Mouse (Mus musculus) neural tube, embryonic 13.5 days (tissue): ENCODE results near the gene Rasa2. TPM values are rescaled to one million over a fixed set of nuclear protein-coding genes. Genes with fewer than 3 reads are reported as not detected.
"Not testable (repeated sequence)": the region's sequence is repeated elsewhere in the genome, so short reads cannot be mapped to it uniquely, and the experiment has no call there.

Experiments
- ATAC-seq: fragments of 200-750 bp; cut with Nextera tagmentation; 2 replicates; pipeline ENCODE4 v1.8.0; 2017; ENCODE audit warnings: low read depth, mild to moderate bottlenecking, moderate TSS enrichment, moderate library complexity
- H3K27ac ChIP-seq: fragments of 300-500 bp; sonication (generic); replicated peaks from 2 replicates; pipeline ENCODE4 v1.5.1; 2015; ENCODE audit warnings: moderate library complexity, mild to moderate bottlenecking, inconsistent platforms
- H3K27me3 ChIP-seq: fragments of 300-500 bp; sonication (generic); 2 replicates; pipeline ENCODE4 v1.6.1; 2015; ENCODE audit warnings: mild to moderate bottlenecking, inconsistent platforms
- H3K36me3 ChIP-seq: fragments of 300-500 bp; sonication (generic); 2 replicates; pipeline ENCODE4 v1.6.1; 2015; ENCODE audit warnings: mild to moderate bottlenecking, inconsistent platforms
- H3K4me1 ChIP-seq: fragments of 300-500 bp; sonication (generic); replicated peaks from 2 replicates; pipeline ENCODE4 v1.6.1; 2015; ENCODE audit warnings: inconsistent platforms
- H3K4me2 ChIP-seq: fragments of 300-500 bp; sonication (generic); 2 replicates; pipeline ENCODE4 v1.6.1; 2015; ENCODE audit warnings: inconsistent platforms, mild to moderate bottlenecking, moderate library complexity
- H3K4me3 ChIP-seq: fragments of 300-500 bp; sonication (generic); 2 replicates; pipeline ENCODE4 v1.5.1; 2015; ENCODE audit warnings: mild to moderate bottlenecking, inconsistent platforms
- H3K9ac ChIP-seq: fragments of 300-500 bp; sonication (generic); 2 replicates; pipeline ENCODE4 v1.6.1; 2015; ENCODE audit warnings: moderate library complexity, mild to moderate bottlenecking, inconsistent platforms
- H3K9me3 ChIP-seq: fragments of 300-500 bp; sonication (generic); 2 replicates; pipeline ENCODE4 v1.6.1; 2016; ENCODE audit warnings: inconsistent platforms
- WGBS: fragments of 180-500 bp; shearing (Covaris S2); methylation state at CpG from one replicate; pipeline ENCODE4 v1.1.7; 2015; 5-methylcytosine and 5-hydroxymethylcytosine counted together
- polyA plus RNA-seq: library from polyadenylated mRNA; unstranded; fragments of >200 nt; fragmentation: Nextera tagmentation; extraction: Ambion mirVana; gene quantifications from 2 replicates; pipeline ENCODE4 v1.2.1, GENCODE M21; 2015

Rasa2 gene
- polyA plus RNA-seq, 1 experiment from 2014 or later: 16.3 TPM

DNA sequence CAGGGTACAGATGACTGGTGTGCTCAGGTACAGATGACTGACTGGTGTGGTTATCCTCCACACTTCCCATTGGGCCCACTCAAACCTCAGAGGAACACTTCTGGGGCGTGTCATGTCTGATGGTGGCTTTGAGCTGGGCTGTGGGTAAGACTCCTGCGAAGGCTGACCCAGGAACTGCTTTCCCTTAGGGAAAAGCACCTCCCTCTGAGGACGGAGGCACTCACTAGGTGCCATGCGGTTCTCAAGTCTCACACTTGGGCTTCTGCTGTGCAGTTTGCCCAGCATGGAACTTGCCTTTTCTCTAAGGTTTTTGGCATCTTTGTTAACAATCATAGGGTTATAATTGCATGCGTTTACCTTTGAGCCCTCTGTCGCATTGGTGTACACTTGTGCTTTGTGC lies 96.0 kb downstream of the Rasa2 start:
- no peak overlapping the region for H3K9ac ChIP-seq
- no peaks in the 10 kb centered on the region for H3K36me3 ChIP-seq
- no peaks in the 10 kb centered on the region for H3K27me3 ChIP-seq
- no peak overlapping the region for H3K4me3 ChIP-seq
- H3K27ac ChIP-seq: no peak overlapping the region
- no peak overlapping the region for H3K4me2 ChIP-seq
- no peak for ATAC-seq
- no peaks in the 10 kb centered on the region for H3K9me3 ChIP-seq
- 89% methylated on average over 6 of the region's 6 CpGs for WGBS
- peaks cover 18% of the 10 kb centered on the region for H3K4me1 ChIP-seq

DNA sequence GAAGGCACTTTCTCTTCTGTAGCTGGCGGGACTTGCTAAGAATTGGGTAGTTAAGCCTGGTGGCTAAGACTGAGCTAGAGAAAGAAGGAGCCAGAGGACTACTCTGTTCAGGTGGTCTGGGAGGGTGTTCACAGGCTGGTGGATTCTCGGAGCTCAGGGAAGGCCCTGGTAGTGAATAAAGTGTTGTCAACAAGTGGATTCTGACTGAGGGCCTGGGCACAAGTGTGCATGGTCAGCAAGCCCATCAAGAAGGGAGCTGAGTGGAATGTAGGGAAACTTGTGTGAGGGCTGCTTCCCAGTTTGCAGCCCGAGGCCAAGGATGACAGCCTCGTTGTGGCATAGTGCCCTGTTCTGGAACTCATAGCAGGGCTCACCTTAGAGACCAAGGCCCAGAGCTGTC lies 97.2 kb downstream of the Rasa2 start:
- Histone ChIP-seq H3K27ac (no peak overlapping the region), H3K4me2 (no peak overlapping the region), H3K9me3 (no peaks in the 10 kb centered on the region), H3K27me3 (no peaks in the 10 kb centered on the region), H3K4me1 (peaks cover 26% of the 10 kb centered on the region), H3K9ac (no peak overlapping the region), H3K4me3 (no peak overlapping the region), H3K36me3 (no peaks in the 10 kb centered on the region)
- WGBS: 92% methylated on average over 4 of the region's 4 CpGs
- ATAC-seq: no peak

DNA sequence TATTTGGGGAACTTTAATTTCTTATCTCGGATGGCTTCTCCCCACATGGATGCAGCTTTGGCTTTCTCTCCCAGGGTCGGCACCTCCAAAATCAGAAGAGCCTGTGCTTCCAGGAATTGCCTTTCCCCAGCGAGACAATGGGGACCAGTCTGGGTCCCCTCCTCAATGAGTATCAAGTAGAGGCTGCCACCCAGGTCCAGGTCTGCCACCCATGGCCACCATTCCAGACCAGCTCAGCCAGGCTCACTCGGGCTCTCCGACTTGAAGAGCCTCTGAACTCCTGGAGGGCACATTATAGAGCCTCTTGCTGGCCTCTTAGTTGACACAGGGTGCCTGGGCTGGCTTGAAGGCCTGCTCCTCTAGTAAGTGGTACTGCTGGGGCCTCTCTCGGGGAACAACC lies 97.9 kb downstream of the Rasa2 start:
- H3K4me2 ChIP-seq: no peak overlapping the region
- H3K4me3 ChIP-seq: no peak overlapping the region
- H3K9ac ChIP-seq: no peak overlapping the region
- no peaks in the 10 kb centered on the region for H3K9me3 ChIP-seq
- no peak for ATAC-seq
- H3K4me1 ChIP-seq: peaks cover 26% of the 10 kb centered on the region
- no peaks in the 10 kb centered on the region for H3K27me3 ChIP-seq
- H3K27ac ChIP-seq: no peak overlapping the region
- 81% methylated on average over 6 of the region's 6 CpGs for WGBS
- no peaks in the 10 kb centered on the region for H3K36me3 ChIP-seq

DNA sequence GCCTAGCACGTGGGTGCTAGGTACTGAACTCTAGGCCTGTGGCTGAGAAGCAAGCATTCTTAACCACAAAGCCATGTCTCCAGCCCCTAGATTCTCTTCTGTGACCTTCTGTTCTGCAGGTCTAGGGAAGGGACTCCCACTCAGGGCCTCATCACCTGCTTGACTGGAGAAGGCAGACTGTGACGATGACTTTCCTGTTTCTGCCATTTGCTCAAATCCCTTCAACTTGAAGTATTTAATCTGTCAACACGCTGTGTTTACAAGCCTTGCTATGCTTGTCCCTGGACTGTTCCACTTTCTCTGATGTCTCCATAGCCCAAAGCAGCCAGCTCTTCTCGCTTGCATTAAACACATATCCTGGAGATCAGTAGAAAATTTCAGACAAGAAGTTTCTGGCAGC lies 98.9 kb downstream of the Rasa2 start:
- H3K4me1 ChIP-seq: peaks cover 25% of the 10 kb centered on the region
- no peaks in the 10 kb centered on the region for H3K27me3 ChIP-seq
- H3K27ac ChIP-seq: no peak overlapping the region
- no peaks in the 10 kb centered on the region for H3K9me3 ChIP-seq
- ATAC-seq: no peak
- H3K4me3 ChIP-seq: no peak overlapping the region
- WGBS: 84% methylated on average over 4 of the region's 4 CpGs
- no peaks in the 10 kb centered on the region for H3K36me3 ChIP-seq
- no peak overlapping the region for H3K9ac ChIP-seq
- H3K4me2 ChIP-seq: no peak overlapping the region

DNA sequence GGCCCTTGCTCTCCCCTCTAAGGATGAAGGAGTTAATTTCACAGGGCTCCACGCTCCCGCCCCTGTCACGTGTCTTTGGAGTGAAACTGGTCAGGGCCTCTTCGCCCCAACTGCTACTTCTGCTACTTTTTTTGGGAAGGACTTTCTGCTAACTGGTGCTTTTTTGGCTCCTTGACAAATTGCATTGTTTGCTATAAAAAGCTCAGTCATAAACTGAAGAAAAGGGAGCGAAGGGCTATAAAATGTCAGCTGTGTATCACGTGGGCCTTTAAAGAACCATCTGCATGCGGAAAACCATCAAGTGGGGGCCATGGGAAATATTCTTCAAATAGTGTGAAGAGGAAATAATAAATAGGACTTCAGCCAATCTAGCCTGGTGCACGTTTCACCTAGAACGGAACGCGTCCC lies 100.7 kb downstream of the Rasa2 start:
- Histone ChIP-seq H3K4me1 (peaks cover 14% of the 10 kb centered on the region), H3K27me3 (no peaks in the 10 kb centered on the region; the same call in 1 of the 2 replicates), H3K4me2 (peak overlapping the region; percentile 46), H3K9ac (no peak overlapping the region), H3K27ac (0 out of 2 replicates have a peak overlapping the region, but pooled peaks have one; percentile 23), H3K36me3 (no peaks in the 10 kb centered on the region), H3K9me3 (no peaks in the 10 kb centered on the region), H3K4me3 (peak overlapping the region; percentile 21)
- peak; percentile 78; the same call in 1 of the 2 replicates for ATAC-seq
- 19% methylated on average over 11 of the region's 11 CpGs for WGBS

DNA sequence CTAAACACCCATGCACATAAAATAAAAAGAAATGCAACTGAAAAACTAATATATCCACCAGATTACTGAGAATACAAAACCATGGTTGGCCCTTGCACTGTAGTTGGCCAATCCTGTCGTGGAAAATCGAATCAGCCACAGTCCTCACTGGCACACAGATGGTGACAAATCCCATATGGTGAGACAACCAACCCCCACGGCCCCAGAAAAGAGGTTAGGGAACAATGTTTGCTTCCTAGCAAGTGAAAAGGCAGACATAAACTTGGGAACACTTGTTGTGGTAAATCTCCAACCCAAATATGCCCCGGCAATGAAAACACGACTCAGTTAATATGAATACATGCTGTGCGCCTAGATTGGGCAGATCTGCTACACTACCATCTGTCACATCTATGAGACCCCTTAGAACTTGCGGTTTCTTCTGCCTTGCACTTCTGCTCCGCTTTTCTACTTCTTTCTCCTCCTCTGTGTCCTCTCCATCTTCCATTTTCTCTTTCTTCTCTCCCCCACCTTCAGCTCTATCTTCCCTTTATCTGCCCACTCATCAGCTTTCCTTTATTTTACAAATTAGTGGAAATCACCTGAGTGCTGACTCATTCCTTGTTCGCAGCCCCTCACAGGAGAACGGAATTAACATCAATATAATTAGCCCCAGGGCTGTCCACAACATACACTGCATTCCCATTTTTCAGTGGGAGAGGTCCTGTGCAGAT lies 101.3 kb downstream of the Rasa2 start:
- Histone ChIP-seq H3K4me2 (peak overlapping the region; percentile 46), H3K27ac (0 out of 2 replicates have a peak overlapping the region, but pooled peaks have one; percentile 13), H3K4me1 (peaks cover 14% of the 10 kb centered on the region), H3K9me3 (no peaks in the 10 kb centered on the region), H3K9ac (no peak overlapping the region), H3K36me3 (no peaks in the 10 kb centered on the region), H3K27me3 (no peaks in the 10 kb centered on the region; the same call in 1 of the 2 replicates), H3K4me3 (peak overlapping the region; percentile 21)
- ATAC-seq: no peak
- WGBS: 47% methylated on average over 10 of the region's 10 CpGs

DNA sequence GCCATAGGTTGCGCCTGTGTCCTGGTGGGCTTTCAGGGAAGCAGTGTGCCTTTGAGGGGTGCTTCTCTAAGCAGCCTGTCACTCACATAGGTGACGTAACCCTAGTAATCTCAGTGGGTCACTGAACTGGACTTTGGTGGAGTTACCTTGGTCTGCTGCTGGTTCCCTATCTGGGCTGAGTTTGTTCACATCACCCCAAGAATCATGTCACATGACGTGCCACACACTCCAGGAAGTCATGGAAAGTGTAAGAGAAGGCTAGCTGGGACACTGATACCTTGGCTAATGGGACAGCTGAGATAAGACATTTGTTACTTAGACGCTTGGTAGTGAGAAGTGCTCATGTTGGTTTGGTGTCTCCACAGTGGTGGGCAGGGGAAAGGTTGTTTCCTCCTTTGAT lies 105.4 kb downstream of the Rasa2 start:
- no peak overlapping the region for H3K9ac ChIP-seq
- ATAC-seq: no peak
- H3K27ac ChIP-seq: no peak overlapping the region
- H3K36me3 ChIP-seq: no peaks in the 10 kb centered on the region
- peaks cover 13% of the 10 kb centered on the region for H3K4me1 ChIP-seq
- H3K27me3 ChIP-seq: no peaks in the 10 kb centered on the region; the same call in 1 of the 2 replicates
- WGBS: 89% methylated on average over 4 of the region's 4 CpGs
- H3K9me3 ChIP-seq: no peaks in the 10 kb centered on the region
- H3K4me2 ChIP-seq: no peak overlapping the region
- H3K4me3 ChIP-seq: no peak overlapping the region

DNA sequence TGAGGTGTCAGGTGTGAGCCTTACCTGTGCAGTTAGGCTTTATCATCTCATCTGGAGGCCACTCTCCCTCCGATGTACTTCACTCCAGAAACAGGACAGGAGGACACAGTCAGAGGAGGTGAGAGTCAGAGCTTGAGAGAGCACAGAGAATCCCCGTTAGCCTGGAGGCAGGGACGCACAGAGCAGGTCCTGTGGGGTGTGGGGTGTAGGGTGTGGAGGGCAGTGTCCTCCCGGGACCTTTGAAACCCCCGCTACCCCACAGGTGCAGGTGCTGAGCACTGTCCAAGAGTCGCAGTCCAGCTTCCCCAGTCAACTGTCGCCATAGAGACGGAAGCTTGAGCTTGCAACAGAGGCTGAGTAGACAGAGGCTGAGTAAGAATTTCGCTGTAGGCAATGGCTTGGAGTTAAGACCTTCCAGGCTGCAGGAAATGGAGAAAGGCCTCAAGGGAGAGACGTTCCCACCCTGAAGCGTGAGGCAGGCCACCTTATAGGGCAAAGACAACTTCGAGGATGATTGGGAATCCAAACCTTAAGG lies 106.4 kb downstream of the Rasa2 start, which contains the start of gene Gm28729:
Gene Gm28729 (minus strand): TSS at position 293 of the 535 bp plus-strand sequence.
- Histone ChIP-seq H3K27me3 (no peaks in the 10 kb centered on the region; the same call in 1 of the 2 replicates), H3K27ac (no peak within 1 kb of the TSS), H3K4me2 (no peak within 1 kb of the TSS), H3K4me1 (peaks cover 4% of the 10 kb centered on the region; the same call in 1 of the 2 replicates), H3K9me3 (no peaks in the 10 kb centered on the region), H3K36me3 (no peaks in the 10 kb centered on the region), H3K4me3 (no peak within 1 kb of the TSS), H3K9ac (no peak within 1 kb of the TSS)
- WGBS: 64% methylated on average over 12 of the region's 12 CpGs
- no peak for ATAC-seq

DNA sequence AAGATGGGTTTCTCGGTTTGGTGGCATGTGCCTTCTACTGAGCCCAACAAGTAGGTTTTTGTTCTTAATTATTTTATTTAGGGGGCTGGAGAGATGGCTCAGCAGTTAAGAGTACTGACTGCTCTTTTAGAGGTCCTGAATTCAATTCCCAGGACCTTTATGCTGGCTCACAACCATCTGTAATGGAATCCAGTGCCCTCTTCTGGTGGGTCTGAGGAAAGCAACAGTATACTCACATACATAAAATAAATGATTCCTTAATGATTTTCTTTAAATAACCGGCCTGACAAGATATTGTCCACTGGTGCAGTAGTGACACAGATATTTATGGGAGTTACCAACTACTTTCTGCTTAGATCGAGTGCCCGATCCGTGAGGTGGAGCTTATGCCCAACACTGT lies 108.3 kb downstream of the Rasa2 start:
- H3K4me1 ChIP-seq: no peaks in the 10 kb centered on the region
- H3K36me3 ChIP-seq: no peaks in the 10 kb centered on the region
- no peak overlapping the region for H3K4me3 ChIP-seq
- 86% methylated on average over 5 of the region's 5 CpGs for WGBS
- H3K27ac ChIP-seq: no peak overlapping the region
- no peaks in the 10 kb centered on the region for H3K9me3 ChIP-seq
- H3K4me2 ChIP-seq: no peak overlapping the region
- H3K27me3 ChIP-seq: no peaks in the 10 kb centered on the region; the same call in 1 of the 2 replicates
- H3K9ac ChIP-seq: no peak overlapping the region
- no peak for ATAC-seq

DNA sequence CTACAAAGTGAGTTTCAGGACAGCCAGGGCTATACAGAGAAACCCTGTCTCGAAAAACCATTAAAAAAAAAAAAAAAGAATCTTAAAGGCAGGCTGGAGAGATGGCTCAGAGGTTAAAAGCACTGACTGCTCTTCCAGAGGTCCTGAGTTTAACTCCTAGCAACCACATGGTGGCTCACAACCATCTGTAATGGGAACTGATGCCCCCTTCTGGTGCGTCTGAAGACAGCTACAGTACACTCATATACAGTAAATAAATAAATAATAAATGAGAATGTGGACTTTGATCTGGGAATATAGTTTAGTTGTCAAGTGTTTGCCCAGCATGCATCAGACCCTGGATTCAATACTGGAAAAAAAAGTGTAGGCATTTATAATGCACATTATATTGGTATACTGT lies 109.8 kb downstream of the Rasa2 start:
- ATAC-seq, H3K4me1 ChIP-seq, H3K27me3 ChIP-seq, H3K4me3 ChIP-seq, H3K27ac ChIP-seq, H3K9me3 ChIP-seq, H3K9ac ChIP-seq, H3K4me2 ChIP-seq, H3K36me3 ChIP-seq: not testable (repeated sequence)
- WGBS: 93% methylated on average over 2 of the region's 2 CpGs

DNA sequence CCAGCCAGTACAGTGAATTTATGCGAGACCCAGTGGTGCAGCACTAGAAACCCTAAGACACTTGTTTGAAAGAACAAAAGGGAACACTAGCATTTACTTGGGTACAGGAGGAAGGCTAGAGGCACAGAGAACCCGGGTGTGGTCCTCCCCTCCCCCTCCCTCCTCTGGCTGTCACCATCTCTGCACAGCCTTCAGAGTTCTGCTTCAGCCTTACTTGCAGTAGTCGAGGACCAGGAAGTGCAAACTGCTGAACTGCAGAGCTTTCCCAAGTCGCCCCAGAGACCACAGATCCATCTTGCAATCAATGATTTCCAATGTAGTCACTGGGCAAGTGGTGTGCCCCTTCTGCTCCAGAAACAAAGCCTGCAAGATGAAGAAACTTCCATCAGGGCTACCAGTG lies 114.0 kb downstream of the Rasa2 start:
- 33% methylated on average over 4 of the region's 4 CpGs for WGBS
- ATAC-seq: no peak

DNA sequence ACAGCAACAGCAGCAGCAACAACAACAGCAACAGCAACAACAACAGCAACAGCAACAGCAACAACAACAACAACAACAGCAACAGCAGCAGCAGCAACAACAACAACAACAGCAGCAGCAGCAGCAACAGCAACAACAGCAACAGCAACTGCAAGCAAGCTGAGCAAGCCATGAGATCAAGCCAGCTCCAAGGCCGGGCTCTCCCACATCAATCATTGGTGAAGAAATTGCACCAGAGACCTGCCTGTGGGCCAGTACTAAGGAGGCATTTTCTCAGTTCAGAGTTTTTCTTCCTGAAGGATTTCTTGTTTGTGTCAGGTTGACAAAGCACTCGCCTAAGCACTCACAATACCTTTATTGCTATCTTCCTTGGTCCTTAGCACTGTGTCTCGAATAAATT lies 114.6 kb downstream of the Rasa2 start:
- no peaks in the 10 kb centered on the region for H3K4me1 ChIP-seq
- H3K9ac ChIP-seq: no peak overlapping the region
- ATAC-seq: no peak
- no peak overlapping the region for H3K4me2 ChIP-seq
- no peaks in the 10 kb centered on the region for H3K36me3 ChIP-seq
- H3K9me3 ChIP-seq: no peaks in the 10 kb centered on the region
- 59% methylated on average over 3 of the region's 3 CpGs for WGBS
- H3K27me3 ChIP-seq: no peaks in the 10 kb centered on the region
- H3K27ac ChIP-seq: no peak overlapping the region
- H3K4me3 ChIP-seq: no peak overlapping the region

More for the DNA sequence above, 114.0 kb downstream of the Rasa2 start:
- H3K4me1 ChIP-seq: no peaks in the 10 kb centered on the region
- no peaks in the 10 kb centered on the region for H3K36me3 ChIP-seq
- H3K27me3 ChIP-seq: no peaks in the 10 kb centered on the region
- H3K27ac ChIP-seq: no peak overlapping the region
- H3K4me2 ChIP-seq: no peak overlapping the region
- H3K9me3 ChIP-seq: no peaks in the 10 kb centered on the region
- no peak overlapping the region for H3K9ac ChIP-seq
- no peak overlapping the region for H3K4me3 ChIP-seq
